Mouse (Mus musculus): ENCODE measurements around the gene Klc3. TPM values are rescaled to one million over a fixed set of nuclear protein-coding genes. Genes with fewer than 3 reads are reported as not detected.

The Klc3 gene
- polyA plus RNA-seq, 1 experiment from 2014 or later = 1.8 TPM

DNA sequence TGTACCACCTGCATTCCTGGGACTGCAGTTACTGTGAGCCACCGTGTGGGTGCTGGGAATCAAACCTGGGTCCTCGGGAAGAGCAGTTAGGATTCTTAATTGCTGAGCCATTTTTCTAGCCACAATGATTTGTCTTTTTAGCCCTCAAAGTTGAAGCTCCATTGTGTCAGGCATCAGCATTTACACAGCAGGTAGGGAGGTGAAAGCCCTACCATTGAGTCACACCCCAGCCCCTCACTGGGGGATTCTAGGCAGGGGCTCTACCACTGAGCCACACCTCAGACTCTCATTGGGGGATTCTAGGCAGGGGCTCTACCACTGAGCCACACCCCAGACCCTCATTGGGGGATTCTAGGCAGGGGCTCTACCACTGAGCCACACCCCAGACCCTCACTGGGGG lies 32.4 kb upstream of the Klc3 start:
- Histone ChIP-seq H3K27ac (replicated peaks in 1 of 2; ENCODE audit: control insufficient read depth in 1 of 2, insufficient read depth in 1 of 2, low read depth in 2 of 2, low read length in 2 of 2) (no peak overlapping the region), H3K4me3 (ENCODE audit: control insufficient read depth in 1 of 2, insufficient read depth in 1 of 2, low read depth in 1 of 2, low read length in 2 of 2) (no peak overlapping the region), H3K27me3 (ENCODE audit: control insufficient read depth, insufficient read depth, low read length) (no peaks in the 10 kb centered on the region), H3K36me3 (ENCODE audit: control insufficient read depth, insufficient read depth, low read length) (peaks cover 93% of the 10 kb centered on the region), H3K4me2 (ENCODE audit: low read length) (no peak overlapping the region), H3K9ac (ENCODE audit: low read length) (no peak overlapping the region), H3K9me3 (ENCODE audit: control insufficient read depth, low read length) (no peaks in the 10 kb centered on the region), H3K4me1 (ENCODE audit: control insufficient read depth in 2 of 2, insufficient read depth in 2 of 2, low read length in 2 of 2) (no peaks in the 10 kb centered on the region)
- 96% methylated on average over 2 of the region's 2 CpGs for WGBS
- no peak for ATAC-seq (ENCODE audit: insufficient number of reproducible peaks, insufficient read depth, low FRiP score, low read depth)

DNA sequence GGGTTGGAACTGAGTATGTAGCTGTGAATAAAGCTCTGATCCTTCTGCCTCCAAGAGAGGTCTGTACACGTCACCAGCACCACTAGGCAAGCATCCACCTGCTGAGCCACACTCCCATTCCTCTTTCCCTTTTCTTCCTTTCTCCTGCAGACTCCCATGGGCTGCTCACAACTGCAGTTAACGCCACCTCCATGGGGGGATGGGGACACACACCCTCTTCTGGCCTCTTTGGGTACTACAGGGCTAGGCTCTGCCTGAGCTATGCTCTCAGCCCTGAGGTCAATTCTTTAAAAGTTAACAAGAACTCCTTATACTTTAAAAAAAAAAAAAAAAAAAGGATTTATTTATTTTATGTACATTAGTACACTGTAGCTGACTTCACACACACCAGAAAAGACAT lies 28.6 kb upstream of the Klc3 start:
- ATAC-seq (ENCODE audit: insufficient number of reproducible peaks, insufficient read depth, low FRiP score, low read depth) = no peak
- Histone ChIP-seq H3K4me1 (ENCODE audit: control insufficient read depth in 2 of 2, insufficient read depth in 2 of 2, low read length in 2 of 2) (no peaks in the 10 kb centered on the region), H3K9ac (ENCODE audit: low read length) (no peak overlapping the region), H3K36me3 (ENCODE audit: control insufficient read depth, insufficient read depth, low read length) (peaks cover 100% of the 10 kb centered on the region), H3K4me3 (ENCODE audit: control insufficient read depth in 1 of 2, insufficient read depth in 1 of 2, low read depth in 1 of 2, low read length in 2 of 2) (no peak overlapping the region), H3K4me2 (ENCODE audit: low read length) (no peak overlapping the region), H3K27ac (replicated peaks in 1 of 2; ENCODE audit: control insufficient read depth in 1 of 2, insufficient read depth in 1 of 2, low read depth in 2 of 2, low read length in 2 of 2) (no peak overlapping the region), H3K27me3 (ENCODE audit: control insufficient read depth, insufficient read depth, low read length) (no peaks in the 10 kb centered on the region), H3K9me3 (ENCODE audit: control insufficient read depth, low read length) (no peaks in the 10 kb centered on the region)
- 100% methylated on average over 2 of the region's 2 CpGs for WGBS

DNA sequence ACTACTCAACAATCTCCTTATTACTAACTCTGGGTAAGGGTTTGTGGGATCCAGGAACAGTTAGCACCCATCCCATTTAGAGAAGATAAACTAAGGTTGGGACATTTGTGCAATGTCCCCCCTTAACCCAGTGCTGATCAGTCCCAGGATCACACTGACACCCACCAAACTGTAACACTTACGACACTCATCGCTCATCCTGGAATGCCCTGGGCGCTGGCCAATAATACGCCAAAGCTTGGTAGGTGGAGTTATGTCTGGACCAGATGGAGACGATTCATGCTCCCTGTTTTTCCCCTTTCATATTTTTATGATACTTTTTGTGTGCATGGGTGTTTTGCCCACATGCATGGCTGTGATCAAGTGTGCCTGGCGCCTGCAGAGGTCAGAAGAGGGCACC lies 26.5 kb upstream of the Klc3 start:
- Histone ChIP-seq H3K4me2 (ENCODE audit: low read length) (no peak overlapping the region), H3K4me1 (ENCODE audit: control insufficient read depth in 2 of 2, insufficient read depth in 2 of 2, low read length in 2 of 2) (no peaks in the 10 kb centered on the region), H3K9me3 (ENCODE audit: control insufficient read depth, low read length) (no peaks in the 10 kb centered on the region), H3K9ac (ENCODE audit: low read length) (no peak overlapping the region), H3K27me3 (ENCODE audit: control insufficient read depth, insufficient read depth, low read length) (no peaks in the 10 kb centered on the region), H3K36me3 (ENCODE audit: control insufficient read depth, insufficient read depth, low read length) (peaks cover 100% of the 10 kb centered on the region), H3K27ac (replicated peaks in 1 of 2; ENCODE audit: control insufficient read depth in 1 of 2, insufficient read depth in 1 of 2, low read depth in 2 of 2, low read length in 2 of 2) (no peak overlapping the region), H3K4me3 (ENCODE audit: control insufficient read depth in 1 of 2, insufficient read depth in 1 of 2, low read depth in 1 of 2, low read length in 2 of 2) (no peak overlapping the region)
- no peak for ATAC-seq (ENCODE audit: insufficient number of reproducible peaks, insufficient read depth, low FRiP score, low read depth)
- 84% methylated on average over 6 of the region's 6 CpGs for WGBS

DNA sequence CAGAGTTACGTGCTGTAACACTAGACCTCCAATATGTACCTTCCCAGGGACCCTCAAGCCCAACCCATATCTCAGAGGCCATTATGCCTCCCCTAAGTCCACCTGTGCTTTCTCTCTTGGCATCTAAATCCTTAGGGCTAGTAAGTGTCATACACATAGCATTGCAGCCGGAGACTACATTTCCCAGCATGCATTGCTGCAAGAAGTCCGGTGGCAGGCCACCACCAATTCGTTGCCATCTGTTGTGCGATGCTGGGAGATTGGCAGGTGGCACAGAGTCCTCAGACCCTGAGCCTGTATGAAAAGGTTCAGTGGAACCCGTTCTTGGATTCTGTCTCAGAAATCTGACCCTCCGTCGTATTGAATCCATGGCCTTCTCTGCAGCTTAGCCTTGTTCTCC lies 25.8 kb upstream of the Klc3 start:
- Histone ChIP-seq H3K9ac (ENCODE audit: low read length) (no peak overlapping the region), H3K4me2 (ENCODE audit: low read length) (no peak overlapping the region), H3K27ac (replicated peaks in 1 of 2; ENCODE audit: control insufficient read depth in 1 of 2, insufficient read depth in 1 of 2, low read depth in 2 of 2, low read length in 2 of 2) (no peak overlapping the region), H3K27me3 (ENCODE audit: control insufficient read depth, insufficient read depth, low read length) (no peaks in the 10 kb centered on the region), H3K4me1 (ENCODE audit: control insufficient read depth in 2 of 2, insufficient read depth in 2 of 2, low read length in 2 of 2) (no peaks in the 10 kb centered on the region), H3K4me3 (ENCODE audit: control insufficient read depth in 1 of 2, insufficient read depth in 1 of 2, low read depth in 1 of 2, low read length in 2 of 2) (no peak overlapping the region), H3K36me3 (ENCODE audit: control insufficient read depth, insufficient read depth, low read length) (peaks cover 100% of the 10 kb centered on the region), H3K9me3 (ENCODE audit: control insufficient read depth, low read length) (no peaks in the 10 kb centered on the region)
- ATAC-seq (ENCODE audit: insufficient number of reproducible peaks, insufficient read depth, low FRiP score, low read depth) = no peak
- 76% methylated on average over 8 of the region's 8 CpGs for WGBS

DNA sequence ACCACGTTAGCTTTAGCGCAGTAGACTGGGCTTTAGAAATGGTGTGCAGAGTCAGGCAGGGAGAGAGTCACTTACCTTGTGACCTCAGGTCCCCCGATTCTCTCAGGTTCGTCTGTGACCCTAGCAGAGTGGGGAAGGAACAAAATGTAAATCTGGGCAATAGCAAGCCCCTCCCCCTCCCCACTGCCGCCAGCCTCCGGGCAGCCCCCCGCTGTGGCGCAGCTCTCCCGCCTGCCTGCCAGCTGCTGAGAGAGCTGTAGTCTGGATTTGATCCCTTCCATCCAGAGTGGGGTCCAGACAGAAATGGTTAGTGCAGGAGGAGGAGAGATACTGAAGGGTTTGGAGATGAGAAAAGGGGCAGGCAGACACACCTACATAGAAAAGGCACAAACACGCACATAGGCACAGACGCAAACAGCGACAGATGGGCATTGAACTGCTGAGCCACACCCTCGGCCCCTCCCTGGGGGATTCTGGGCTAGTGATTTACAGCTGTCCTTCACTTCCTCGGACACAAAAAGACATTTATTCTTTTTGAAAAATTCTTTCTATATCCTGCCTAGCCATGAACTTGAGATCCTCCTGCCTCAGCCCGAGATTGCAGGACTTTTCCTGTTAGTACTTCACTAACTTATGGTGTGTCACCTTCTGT lies 24.2 kb upstream of the Klc3 start:
- H3K27ac ChIP-seq (replicated peaks in 1 of 2; ENCODE audit: control insufficient read depth in 1 of 2, insufficient read depth in 1 of 2, low read depth in 2 of 2, low read length in 2 of 2) = no peak overlapping the region
- no peak overlapping the region for H3K4me2 ChIP-seq (ENCODE audit: low read length)
- H3K27me3 ChIP-seq (ENCODE audit: control insufficient read depth, insufficient read depth, low read length) = no peaks in the 10 kb centered on the region
- H3K36me3 ChIP-seq (ENCODE audit: control insufficient read depth, insufficient read depth, low read length) = peaks cover 87% of the 10 kb centered on the region
- 77% methylated on average over 15 of the region's 15 CpGs for WGBS
- no peak overlapping the region for H3K4me3 ChIP-seq (ENCODE audit: control insufficient read depth in 1 of 2, insufficient read depth in 1 of 2, low read depth in 1 of 2, low read length in 2 of 2)
- no peaks in the 10 kb centered on the region for H3K9me3 ChIP-seq (ENCODE audit: control insufficient read depth, low read length)
- H3K9ac ChIP-seq (ENCODE audit: low read length) = no peak overlapping the region
- no peaks in the 10 kb centered on the region for H3K4me1 ChIP-seq (ENCODE audit: control insufficient read depth in 2 of 2, insufficient read depth in 2 of 2, low read length in 2 of 2)
- no peak for ATAC-seq (ENCODE audit: insufficient number of reproducible peaks, insufficient read depth, low FRiP score, low read depth)

DNA sequence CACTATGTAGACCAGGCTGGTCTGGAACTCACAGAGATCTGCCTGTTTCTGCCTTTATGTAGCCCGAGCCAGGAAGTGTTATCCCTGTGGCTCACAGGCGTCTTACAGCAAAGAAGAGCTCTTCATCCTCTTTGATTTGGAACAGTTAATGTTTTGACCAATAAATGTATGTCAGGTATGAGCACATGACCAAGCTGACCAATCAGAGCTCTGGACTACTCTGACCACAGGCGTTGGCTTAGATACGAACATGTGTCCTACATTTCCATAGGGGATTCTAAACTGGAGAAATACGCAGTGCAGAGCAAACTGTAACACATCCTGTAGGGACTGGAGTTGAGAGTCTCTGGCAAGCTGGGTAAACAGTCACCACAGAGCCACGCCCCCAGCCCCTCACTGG lies 23.0 kb upstream of the Klc3 start:
- Histone ChIP-seq H3K9me3 (ENCODE audit: control insufficient read depth, low read length) (no peaks in the 10 kb centered on the region), H3K4me3 (ENCODE audit: control insufficient read depth in 1 of 2, insufficient read depth in 1 of 2, low read depth in 1 of 2, low read length in 2 of 2) (no peak overlapping the region), H3K4me1 (ENCODE audit: control insufficient read depth in 2 of 2, insufficient read depth in 2 of 2, low read length in 2 of 2) (no peaks in the 10 kb centered on the region), H3K4me2 (ENCODE audit: low read length) (no peak overlapping the region), H3K36me3 (ENCODE audit: control insufficient read depth, insufficient read depth, low read length) (peaks cover 79% of the 10 kb centered on the region), H3K27ac (replicated peaks in 1 of 2; ENCODE audit: control insufficient read depth in 1 of 2, insufficient read depth in 1 of 2, low read depth in 2 of 2, low read length in 2 of 2) (no peak overlapping the region), H3K9ac (ENCODE audit: low read length) (no peak overlapping the region), H3K27me3 (ENCODE audit: control insufficient read depth, insufficient read depth, low read length) (no peaks in the 10 kb centered on the region)
- 91% methylated on average over 6 of the region's 6 CpGs for WGBS
- no peak for ATAC-seq (ENCODE audit: insufficient number of reproducible peaks, insufficient read depth, low FRiP score, low read depth)

DNA sequence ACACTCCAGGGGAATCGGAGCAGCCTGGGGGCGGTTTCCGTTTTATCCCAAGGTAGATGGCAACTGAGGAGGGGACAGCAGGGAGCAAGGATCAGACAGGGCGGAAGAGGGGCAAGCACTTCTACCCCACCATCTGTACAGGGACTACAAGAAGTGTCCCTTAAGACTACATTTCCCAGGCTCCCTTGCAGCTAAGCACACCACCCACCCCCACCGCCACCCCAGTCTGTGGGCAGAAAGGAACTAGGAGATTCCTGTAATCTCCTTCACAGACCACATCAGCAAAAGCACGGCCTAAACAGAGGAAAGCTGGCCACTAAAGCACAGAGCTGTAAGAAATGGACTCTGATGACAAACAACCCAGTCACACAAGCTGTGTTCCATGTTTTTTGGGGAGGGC lies 22.4 kb upstream of the Klc3 start:
- Histone ChIP-seq H3K4me3 (ENCODE audit: control insufficient read depth in 1 of 2, insufficient read depth in 1 of 2, low read depth in 1 of 2, low read length in 2 of 2) (no peak overlapping the region), H3K36me3 (ENCODE audit: control insufficient read depth, insufficient read depth, low read length) (peaks cover 78% of the 10 kb centered on the region), H3K4me2 (ENCODE audit: low read length) (no peak overlapping the region), H3K4me1 (ENCODE audit: control insufficient read depth in 2 of 2, insufficient read depth in 2 of 2, low read length in 2 of 2) (0 out of 4 replicates have a peak, but pooled peaks cover 0 to 3% of the 10 kb centered on the region in 2 experiments), H3K27ac (replicated peaks in 1 of 2; ENCODE audit: control insufficient read depth in 1 of 2, insufficient read depth in 1 of 2, low read depth in 2 of 2, low read length in 2 of 2) (no peak overlapping the region), H3K27me3 (ENCODE audit: control insufficient read depth, insufficient read depth, low read length) (no peaks in the 10 kb centered on the region), H3K9me3 (ENCODE audit: control insufficient read depth, low read length) (no peaks in the 10 kb centered on the region), H3K9ac (ENCODE audit: low read length) (no peak overlapping the region)
- no peak for ATAC-seq (ENCODE audit: insufficient number of reproducible peaks, insufficient read depth, low FRiP score, low read depth)
- WGBS = 68% methylated on average over 6 of the region's 6 CpGs

DNA sequence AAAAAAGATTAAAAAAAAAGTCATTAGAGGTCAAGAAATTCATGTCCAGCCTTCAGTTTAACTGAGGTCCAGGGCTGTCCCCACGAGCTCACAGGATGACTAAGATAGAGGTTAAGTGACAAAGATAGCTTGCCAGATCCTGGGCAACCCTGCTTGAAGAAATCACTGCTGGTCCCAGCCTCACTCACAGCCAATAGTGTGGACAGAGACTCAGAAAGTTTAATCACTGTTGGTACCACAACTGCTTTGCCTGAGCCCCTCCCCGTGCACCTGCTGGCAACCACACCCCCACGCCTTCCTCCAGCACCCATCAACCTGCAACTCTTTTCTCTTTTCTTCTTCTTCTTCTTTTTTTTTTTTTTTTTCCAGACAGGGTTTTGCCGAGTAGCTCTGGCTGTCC lies 20.1 kb upstream of the Klc3 start:
- H3K4me2 ChIP-seq (ENCODE audit: low read length) = no peak overlapping the region
- H3K27me3 ChIP-seq (ENCODE audit: control insufficient read depth, insufficient read depth, low read length) = peaks cover 14% of the 10 kb centered on the region
- ATAC-seq (ENCODE audit: insufficient number of reproducible peaks, insufficient read depth, low FRiP score, low read depth) = no peak
- no peak overlapping the region for H3K27ac ChIP-seq (replicated peaks in 1 of 2; ENCODE audit: control insufficient read depth in 1 of 2, insufficient read depth in 1 of 2, low read depth in 2 of 2, low read length in 2 of 2)
- H3K36me3 ChIP-seq (ENCODE audit: control insufficient read depth, insufficient read depth, low read length) = peaks cover 55% of the 10 kb centered on the region
- WGBS = 50% methylated on average over 4 of the region's 4 CpGs
- H3K9ac ChIP-seq (ENCODE audit: low read length) = no peak overlapping the region
- no peak overlapping the region for H3K4me3 ChIP-seq (ENCODE audit: control insufficient read depth in 1 of 2, insufficient read depth in 1 of 2, low read depth in 1 of 2, low read length in 2 of 2)
- H3K9me3 ChIP-seq (ENCODE audit: control insufficient read depth, low read length) = no peaks in the 10 kb centered on the region
- H3K4me1 ChIP-seq (ENCODE audit: control insufficient read depth in 2 of 2, insufficient read depth in 2 of 2, low read length in 2 of 2) = peaks cover 3 to 10% of the 10 kb centered on the region in 2 experiments; a peak in 2 of 4 replicates
